Mouse (Mus musculus) thymus, adult 2 months (tissue): ENCODE data around the gene Rbms3.

ENCODE experiments used
- CTCF ChIP-seq: fragments of 200-500 bp; IDR thresholded peaks from 2 replicates; pipeline ENCODE4 v1.5.1; 2012; ENCODE audit warnings: mild to moderate bottlenecking, control low read depth, low read length, moderate library complexity, borderline replicate concordance; ENCODE audit not compliant: control insufficient read depth, poor library complexity, insufficient read depth; ENCODE audit errors: extremely low read depth
- POLR2A ChIP-seq: fragments of 200-500 bp; IDR thresholded peaks from 2 replicates; pipeline ENCODE4 v1.6.1; 2012; ENCODE audit warnings: mild to moderate bottlenecking, low read length, control low read depth, moderate library complexity; ENCODE audit not compliant: control insufficient read depth, poor library complexity, insufficient read depth; ENCODE audit errors: extremely low read depth

DNA sequence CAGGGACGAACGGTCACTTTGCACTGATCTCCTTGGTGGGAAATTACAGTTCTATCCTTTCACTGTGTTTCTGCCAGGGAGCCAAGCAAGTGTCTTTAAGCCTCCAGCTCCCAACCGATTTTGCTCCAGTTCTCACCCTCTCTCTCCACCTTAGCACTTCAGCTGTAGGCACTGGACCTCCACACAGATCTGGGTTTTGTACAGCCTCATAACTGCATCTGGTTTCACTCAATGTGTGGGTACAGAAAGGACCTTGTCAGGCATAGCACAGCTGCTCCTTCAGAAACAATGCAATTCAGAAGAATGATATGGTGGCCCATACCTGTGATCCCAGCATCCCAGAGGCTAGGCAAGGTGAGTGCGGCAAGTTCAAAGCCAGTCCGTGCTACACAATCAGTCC is 648.9 kb downstream of the Rbms3 start:
- TF ChIP-seq POLR2A: no peak
- TF ChIP-seq CTCF: no peak
